Mouse (Mus musculus): ENCODE measurements at regions not wholly inside any gene's neighbourhood (a gene's known extent, or its start where the extent isn't known, plus 50 kb on each side); places are given as distances from the start of the nearest gene placed in this dataset.

DNA sequence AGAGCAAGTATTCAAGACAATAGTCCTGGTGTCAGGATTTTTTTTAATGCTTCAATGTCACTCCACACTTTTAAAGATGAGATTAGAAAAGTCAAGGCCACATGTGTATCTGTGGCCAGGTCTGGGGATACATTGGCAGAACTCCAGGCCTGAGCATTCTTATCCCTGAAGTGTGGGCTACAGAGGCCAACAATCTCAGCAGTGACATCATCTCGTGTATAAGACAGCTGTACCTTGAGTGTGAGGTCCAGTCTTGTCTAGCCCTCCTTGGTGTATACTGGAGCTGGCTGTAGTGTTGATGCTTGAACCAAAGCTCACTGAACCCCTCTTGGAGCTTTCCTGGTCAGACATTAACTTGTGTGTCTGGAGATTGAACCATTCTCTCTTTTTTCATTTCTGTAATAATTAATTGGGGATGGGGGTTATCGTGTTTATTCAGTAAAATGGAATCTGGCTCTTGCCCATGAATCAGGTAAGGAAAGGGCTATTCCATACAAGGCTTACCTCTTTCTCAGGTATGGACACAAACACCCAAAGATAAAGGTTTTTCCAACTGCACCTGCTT is 182.3 kb upstream of the Irx4 start:
- TF ChIP-seq CTCF (IDR thresholded peaks at IDR 0.05; ENCODE audit: low read depth) = no peak
- no peak for TF ChIP-seq EP300 (IDR thresholded peaks at IDR 0.05; ENCODE audit: low read depth)
